Comparison of ENCODE assay signal across 13 mouse cellular contexts in the genomic region with DNA sequence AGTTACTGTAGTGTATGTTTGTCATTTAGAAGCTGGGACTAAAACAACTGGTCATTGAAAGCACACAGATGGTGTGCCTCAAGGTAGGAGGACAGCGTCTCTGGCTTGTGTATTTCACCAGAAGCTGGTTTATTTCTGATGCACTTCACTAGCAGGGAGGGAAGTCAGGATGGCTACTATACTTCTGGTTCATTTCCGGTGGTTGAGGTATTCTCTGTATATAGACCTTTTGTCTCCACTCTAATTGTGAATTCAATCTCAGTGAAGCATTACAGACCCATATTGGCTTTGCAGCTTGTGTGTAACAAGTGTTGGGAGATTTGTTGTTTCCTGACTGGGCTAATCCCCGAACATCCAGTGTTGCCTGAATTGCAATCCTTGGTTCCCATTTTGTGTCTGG. TPM values are rescaled to one million over a fixed set of nuclear protein-coding genes. Genes with fewer than 3 reads are reported as not detected.
DNase-seq lines count a peak whose midpoint lies in the region; ATAC-seq lines count a peak whose summit lies in the region.
"Had no signal": no experiment of that assay in that cellular context is flagged by ENCODE, and none has a peak within 500 bp of the region (broad histone marks: within the 10 kb centered on the region; RNA-seq: fewer than 3 reads in every experiment).

No protein-coding gene starts in this region.

- H3K27me3 ChIP-seq in heart, embryonic 10.5 days (ENCODE audit: insufficient read depth, poor library complexity, severe bottlenecking) = peaks cover 95% of the 10 kb centered on the region
- H3K27me3 ChIP-seq in lung, embryonic 15.5 days = peaks cover 99% of the 10 kb centered on the region
- peaks cover 95% of the 10 kb centered on the region for H3K27me3 ChIP-seq in hindbrain, embryonic 12.5 days
- H3K27me3 ChIP-seq in midbrain, embryonic 11.5 days (ENCODE audit: control insufficient read depth, insufficient read depth, low read length) = peaks cover 100% of the 10 kb centered on the region

- peaks cover 3% of the 10 kb centered on the region; the same call in 1 of the 2 replicates for H3K36me3 ChIP-seq in heart, embryonic 10.5 days
- H3K36me3 ChIP-seq in lung, embryonic 15.5 days = no peaks in the 10 kb centered on the region
- no peaks in the 10 kb centered on the region for H3K36me3 ChIP-seq in hindbrain, embryonic 12.5 days
- H3K36me3 ChIP-seq in midbrain, embryonic 11.5 days (ENCODE audit: control insufficient read depth, insufficient read depth, low read length) = no peaks in the 10 kb centered on the region

- peak overlapping the region; percentile 60 for H3K4me3 ChIP-seq in heart, embryonic 10.5 days
- H3K4me3 ChIP-seq in lung, embryonic 15.5 days = peak overlapping the region; percentile 38; the same call in 1 of the 2 replicates
- H3K4me3 ChIP-seq in hindbrain, embryonic 12.5 days = peak overlapping the region; percentile 10; the same call in 1 of the 2 replicates
- H3K4me3 ChIP-seq in midbrain, embryonic 11.5 days (ENCODE audit: low read depth, low read length) = peak overlapping the region; percentile 29
- H3K4me3 ChIP-seq: forebrain, embryonic 13.5 days had no signal

- H3K4me1 ChIP-seq in heart, embryonic 10.5 days = peaks cover 25% of the 10 kb centered on the region
- peaks cover 26% of the 10 kb centered on the region for H3K4me1 ChIP-seq in lung, embryonic 15.5 days
- peaks cover 22% of the 10 kb centered on the region for H3K4me1 ChIP-seq in hindbrain, embryonic 12.5 days
- peaks cover 18% of the 10 kb centered on the region for H3K4me1 ChIP-seq in midbrain, embryonic 11.5 days (ENCODE audit: control insufficient read depth, insufficient read depth, low read length)

- no peaks in the 10 kb centered on the region for H3K9me3 ChIP-seq in heart, embryonic 10.5 days
- no peaks in the 10 kb centered on the region for H3K9me3 ChIP-seq in lung, embryonic 15.5 days
- H3K9me3 ChIP-seq in hindbrain, embryonic 12.5 days (replicated peaks) = no peaks in the 10 kb centered on the region
- no peaks in the 10 kb centered on the region for H3K9me3 ChIP-seq in midbrain, embryonic 11.5 days (ENCODE audit: control insufficient read depth, low read length)

- 13% methylated on average over 3 of the region's 3 CpGs for WGBS in heart, embryonic 10.5 days
- WGBS in lung, embryonic 15.5 days = 19% methylated on average over 3 of the region's 3 CpGs
- WGBS in hindbrain, embryonic 12.5 days = 17% methylated on average over 3 of the region's 3 CpGs
- 9% methylated on average over 3 of the region's 3 CpGs for WGBS in midbrain, embryonic 11.5 days

- ATAC-seq in lung, embryonic 15.5 days (ENCODE audit: borderline replicate concordance, extremely low read depth, low FRiP score, low TSS enrichment) = no peak
- no peak for ATAC-seq in hindbrain, embryonic 12.5 days (ENCODE audit: low FRiP score)
- ATAC-seq in midbrain, embryonic 11.5 days (ENCODE audit: low FRiP score) = no peak
- ATAC-seq in megakaryocyte-erythroid progenitor cell, adult 5-6 weeks (replicated peaks; ENCODE audit: low FRiP score, low TSS enrichment, poor library complexity, severe bottlenecking) = no peak
- ATAC-seq: forebrain, embryonic 13.5 days had no signal

- no peak overlapping the region for H3K9ac ChIP-seq in lung, embryonic 15.5 days
- no peak overlapping the region for H3K9ac ChIP-seq in hindbrain, embryonic 12.5 days
- no peak overlapping the region for H3K9ac ChIP-seq in midbrain, embryonic 11.5 days (ENCODE audit: low read length)
- H3K9ac ChIP-seq: forebrain, embryonic 13.5 days had no signal

- H3K27ac ChIP-seq in heart, embryonic 10.5 days = peak overlapping the region; percentile 91; the same call in 1 of the 2 replicates
- H3K27ac ChIP-seq in lung, embryonic 15.5 days = no peak overlapping the region
- no peak overlapping the region for H3K27ac ChIP-seq in hindbrain, embryonic 12.5 days
- no peak overlapping the region for H3K27ac ChIP-seq in midbrain, embryonic 11.5 days (ENCODE audit: low read depth, low read length)
- H3K27ac ChIP-seq: forebrain, embryonic 13.5 days had no signal

- intact Hi-C loops in heart, postnatal 14 days (cut with DNase I) = no loop called here

- no peak for DNase-seq in heart, embryonic 10.5 days (ENCODE audit: low spot score)
- DNase-seq in heart, postnatal 14 days = no peak
- no peak for DNase-seq in lung, postnatal 14 days
- DNase-seq in midbrain, embryonic 11.5 days (ENCODE audit: low spot score, missing footprints) = peak; percentile 91
- no peak for DNase-seq in spleen, postnatal 4 days (ENCODE audit: low spot score in 2 of 2)
- DNase-seq: cerebellum, postnatal 25 days; gastrocnemius, postnatal 36 days; right cerebral cortex, postnatal 4 days; thymus, postnatal 25 days had no signal

- peak overlapping the region; percentile 42 for H3K4me2 ChIP-seq in lung, embryonic 15.5 days
- H3K4me2 ChIP-seq in hindbrain, embryonic 12.5 days (replicated peaks) = peak overlapping the region; percentile 25; the same call in 1 of the 2 replicates
- peak overlapping the region; percentile 19 for H3K4me2 ChIP-seq in midbrain, embryonic 11.5 days
- H3K4me2 ChIP-seq: forebrain, embryonic 13.5 days had no signal

RNA-seq across cellular contexts. Expression of gene Tal1, which starts 4.5 kb away (rescaled TPM):
- polyA plus RNA-seq in heart, embryonic 10.5 days (2016; fragmentation: Nextera tagmentation; extraction: Ambion mirVana) = 6.7 and 8.3 TPM in 2 replicates
- 1 to 10 TPM; 4.9 to 6.3 TPM for total RNA-seq in heart, postnatal 14 days (2021)
- polyA plus RNA-seq in lung, embryonic 15.5 days (2015; fragmentation: Nextera tagmentation; extraction: Ambion mirVana) = 1.8 TPM in 2 replicates
- 6.0 and 7.0 TPM in 2 replicates for polyA plus RNA-seq in hindbrain, embryonic 12.5 days (2016; fragmentation: Nextera tagmentation; extraction: Ambion mirVana)
- polyA plus RNA-seq in midbrain, embryonic 11.5 days (2014; fragmentation: Nextera tagmentation; extraction: Ambion mirVana) = 18.4 and 19.8 TPM in 2 replicates
- total RNA-seq in megakaryocyte-erythroid progenitor cell, adult 5-6 weeks (2014; fragmentation: Nextera tagmentation) = 99.5 and 115 TPM in 2 replicates
- 56.3 and 63.8 TPM in 2 replicates for total RNA-seq in megakaryocyte-erythroid progenitor cell, adult 5-6 weeks (2017)

RNA-seq across cellular contexts. Expression of gene Pdzk1ip1, which starts 27.8 kb away (rescaled TPM):
- polyA plus RNA-seq in heart, embryonic 10.5 days (2016; fragmentation: Nextera tagmentation; extraction: Ambion mirVana) = 19.5 and 29.4 TPM in 2 replicates
- 1 to 10 TPM in 1 of 2 experiments, under 1 TPM in 1; 0.88 to 2.0 TPM for total RNA-seq in heart, postnatal 14 days (2021)
- polyA plus RNA-seq in lung, embryonic 15.5 days (2015; fragmentation: Nextera tagmentation; extraction: Ambion mirVana) = 21.6 and 22.9 TPM in 2 replicates
- 13.1 and 15.2 TPM in 2 replicates for polyA plus RNA-seq in hindbrain, embryonic 12.5 days (2016; fragmentation: Nextera tagmentation; extraction: Ambion mirVana)
- polyA plus RNA-seq in midbrain, embryonic 11.5 days (2014; fragmentation: Nextera tagmentation; extraction: Ambion mirVana) = 14.6 and 16.6 TPM in 2 replicates
- total RNA-seq in megakaryocyte-erythroid progenitor cell, adult 5-6 weeks (2014; fragmentation: Nextera tagmentation) = 22.0 and 28.7 TPM in 2 replicates
- total RNA-seq in megakaryocyte-erythroid progenitor cell, adult 5-6 weeks (2017) = 5.9 and 34.2 TPM in 2 replicates
- total RNA-seq: gastrocnemius, postnatal 36 days had no signal

Comparison
In these comparisons a context has a peak if more than half of its experiments do, and no peak if none do; other contexts are left out.
1. H3K4me3 ChIP-seq: peak in every context shown above with its lines; median percentile 60 in heart, embryonic 10.5 days; 38 in lung, embryonic 15.5 days; 29 in midbrain, embryonic 11.5 days; 10 in hindbrain, embryonic 12.5 days.